Mouse (Mus musculus) urinary bladder, adult 2 months (tissue): Measurements from ENCODE around the gene Cnot1. TPM values are rescaled to one million over a fixed set of nuclear protein-coding genes. Genes with fewer than 3 reads are reported as not detected.

Experiments
- DNase-seq: peaks from one replicate; pipeline ENCODE4 v3.0.0; 2022; ENCODE audit warnings: low spot score
- polyA plus RNA-seq: library from polyadenylated mRNA; depleted of rRNA; stranded (reverse); fragments of >200 nt; gene quantifications from 2 replicates; pipeline ENCODE4 v1.2.3, GENCODE M21; 2012

Cnot1 gene
- polyA plus RNA-seq, 1 experiment: 52.5 TPM

GRCm38 (mm10) chr8:95741732-95742131 is 65.5 kb downstream of the Cnot1 start:
- DNase-seq: no peak

GRCm38 (mm10) chr8:95738596-95738995 is 68.7 kb downstream of the Cnot1 start:
- no peak for DNase-seq

- DNase-seq: no peak
Measured at GRCm38 (mm10) chr8:95727625-95728024, 79.6 kb downstream of the Cnot1 start.

GRCm38 (mm10) chr8:95716546-95717335 is 90.5 kb downstream of the Cnot1 start:
- DNase-seq: no peak

- DNase-seq: peak; percentile 80
Measured at GRCm38 (mm10) chr8:95715676-95716531, 91.4 kb downstream of the Cnot1 start, which contains the start of gene Setd6. TSS of gene Setd6 (plus strand) at chr8:95715881.

GRCm38 (mm10) chr8:95714837-95715413 is 92.3 kb downstream of the Cnot1 start:
- no peak for DNase-seq

- DNase-seq: no peak
Measured at GRCm38 (mm10) chr8:95714367-95714766, 92.9 kb downstream of the Cnot1 start.

GRCm38 (mm10) chr8:95713100-95714010 is 93.9 kb downstream of the Cnot1 start:
- DNase-seq: no peak

GRCm38 (mm10) chr8:95712395-95712794 is 94.9 kb downstream of the Cnot1 start:
- DNase-seq: no peak

- no peak for DNase-seq
Measured at GRCm38 (mm10) chr8:95711029-95711428, 96.2 kb downstream of the Cnot1 start.

- DNase-seq: no peak
Measured at GRCm38 (mm10) chr8:95709579-95709978, 97.7 kb downstream of the Cnot1 start.

GRCm38 (mm10) chr8:95704538-95704937 is 102.7 kb downstream of the Cnot1 start:
- no peak for DNase-seq

GRCm38 (mm10) chr8:95703461-95704260 is 103.6 kb downstream of the Cnot1 start:
- DNase-seq: no peak

- DNase-seq: peak; percentile 56
Measured at GRCm38 (mm10) chr8:95702480-95703446, 104.5 kb downstream of the Cnot1 start.

GRCm38 (mm10) chr8:95701809-95702208 is 105.5 kb downstream of the Cnot1 start:
- no peak for DNase-seq

GRCm38 (mm10) chr8:95700282-95700681 is 107.0 kb downstream of the Cnot1 start:
- DNase-seq: no peak

- DNase-seq: no peak
Measured at GRCm38 (mm10) chr8:95698179-95698578, 109.1 kb downstream of the Cnot1 start.

GRCm38 (mm10) chr8:95697128-95697527 is 110.1 kb downstream of the Cnot1 start:
- peak; percentile 58 for DNase-seq

GRCm38 (mm10) chr8:95696661-95697060 is 110.6 kb downstream of the Cnot1 start:
- DNase-seq: no peak
